Mouse (Mus musculus): ENCODE measurements around the gene Rufy3.
"Not testable (repeated sequence)": the region's sequence is repeated elsewhere in the genome, so short reads cannot be mapped to it uniquely, and the experiment has no call there.

Rufy3 gene

GRCm38 (mm10) chr5:88564501-88565147, at the start of gene Rufy3:
Rufy3 (plus strand) TSS chr5:88565040.
- DNase-seq (ENCODE audit: low read depth): peak; percentile 75

DNA sequence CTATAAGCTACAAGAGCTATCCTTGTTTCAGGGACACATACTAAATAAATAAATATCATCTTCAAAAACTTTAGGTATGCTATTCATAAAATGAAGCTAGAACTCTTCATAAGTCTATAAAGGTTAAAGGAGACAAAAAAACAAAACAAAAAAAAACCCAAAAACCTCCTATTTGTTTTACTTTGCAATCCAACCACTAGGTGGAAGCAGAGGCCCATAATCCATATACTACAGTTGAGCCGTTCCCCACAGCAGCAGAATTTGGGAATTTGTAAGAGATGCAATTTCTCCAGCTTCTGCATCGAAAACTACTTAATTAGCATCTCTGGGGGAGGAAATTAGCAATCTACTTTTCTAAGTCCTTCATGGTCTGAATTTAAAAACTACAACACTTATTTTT, 45.6 kb upstream of the Rufy3 start:
- peak; percentile 72 for DNase-seq (ENCODE audit: low read depth)

DNA sequence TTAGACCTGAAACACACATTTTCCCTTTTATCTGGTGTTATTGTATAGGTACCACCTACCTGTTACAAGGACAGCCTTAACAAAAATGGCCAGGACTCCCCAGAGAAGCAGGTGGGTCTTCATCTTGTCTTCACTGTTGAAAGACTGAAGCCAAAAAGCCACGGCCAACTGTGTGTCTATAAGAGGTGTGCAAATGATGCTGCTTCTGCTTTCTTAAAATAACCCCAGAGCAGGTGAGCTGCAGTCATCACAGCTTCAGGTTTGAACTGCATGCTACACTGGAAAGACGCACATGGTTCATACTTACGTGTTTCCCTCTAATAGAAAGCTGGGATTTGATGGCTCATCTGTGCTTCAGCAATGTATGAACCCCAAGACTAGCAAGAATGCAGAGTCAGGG, 37.2 kb upstream of the Rufy3 start, which contains the start of gene Jchain:
TSS of gene Jchain (minus strand) at position 235 of the 400 bp plus-strand sequence.
- no peak for DNase-seq (ENCODE audit: low read depth)

GRCm38 (mm10) chr5:88530908-88531307, 33.9 kb upstream of the Rufy3 start:
- DNase-seq (ENCODE audit: low read depth): no peak

- no peak for DNase-seq (ENCODE audit: low read depth)
These were observed 30.1 kb upstream of the Rufy3 start for GRCm38 (mm10) chr5:88534697-88535096.

DNA sequence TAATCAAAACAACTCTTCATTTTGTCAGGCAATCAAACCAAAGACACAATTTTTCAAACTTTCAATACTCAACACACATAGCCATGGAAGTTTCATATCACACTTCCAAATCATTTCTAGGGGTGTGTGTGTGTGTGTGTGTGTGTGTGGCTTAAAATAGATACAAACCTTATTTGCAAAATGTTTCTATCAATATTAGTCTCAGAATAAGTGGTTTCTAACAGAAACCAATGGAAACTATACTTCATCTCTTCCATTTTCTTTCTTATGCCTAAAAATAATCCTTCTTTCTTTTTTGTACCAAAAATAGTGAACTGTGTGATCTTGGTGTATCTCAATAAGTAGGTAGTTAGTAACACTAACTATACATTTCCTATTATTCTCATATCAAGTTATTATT, 24.0 kb upstream of the Rufy3 start:
- no peak for DNase-seq (ENCODE audit: low read depth)

- DNase-seq (ENCODE audit: low read depth): peak; percentile 64
These were observed 22.1 kb upstream of the Rufy3 start for GRCm38 (mm10) chr5:88542651-88543282.

GRCm38 (mm10) chr5:88544411-88544810, 20.4 kb upstream of the Rufy3 start:
- DNase-seq (ENCODE audit: low read depth): not testable (repeated sequence)

- no peak for DNase-seq (ENCODE audit: low read depth)
These were observed 19.3 kb upstream of the Rufy3 start for GRCm38 (mm10) chr5:88545536-88545935.

DNA sequence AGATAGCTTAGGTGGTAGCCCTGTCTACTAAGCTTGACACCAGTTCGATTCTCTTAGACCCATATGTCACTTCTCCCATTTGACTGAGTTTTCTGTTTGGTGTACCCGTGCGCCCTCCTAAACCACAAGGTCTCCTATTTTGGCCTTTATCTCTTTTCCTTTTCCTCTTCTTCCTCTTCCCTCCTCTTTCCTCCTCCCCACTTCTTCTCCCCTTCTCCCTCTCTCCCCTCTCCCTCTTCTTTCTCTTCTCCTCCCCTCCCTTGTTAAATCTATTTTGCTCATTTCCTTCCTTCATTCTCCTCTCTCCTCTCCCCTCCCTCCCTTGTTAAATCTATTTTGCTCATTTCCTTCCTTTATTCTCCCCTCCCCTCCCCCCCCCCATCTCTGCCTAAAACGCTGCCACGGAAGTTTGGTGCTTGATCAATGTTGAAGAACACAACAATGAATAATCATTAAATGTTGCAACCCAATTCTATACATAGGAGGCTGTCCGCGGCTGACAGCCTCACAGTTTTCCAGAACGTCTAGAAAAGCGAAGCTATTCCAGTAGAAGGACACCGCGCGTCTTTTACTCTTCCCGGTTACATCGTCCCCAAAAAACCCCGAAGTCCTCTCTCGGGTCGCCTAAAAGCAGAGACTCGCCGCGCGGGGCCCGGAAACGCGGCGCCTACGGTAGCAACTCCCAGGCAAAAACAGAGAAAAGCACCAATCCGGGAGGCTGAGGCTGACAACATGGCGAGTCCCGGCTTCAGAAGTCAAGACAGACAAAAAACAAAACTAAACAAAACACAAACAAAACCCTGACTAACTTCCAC, 11.4 kb upstream of the Rufy3 start:
- no peak for DNase-seq (ENCODE audit: low read depth)

DNA sequence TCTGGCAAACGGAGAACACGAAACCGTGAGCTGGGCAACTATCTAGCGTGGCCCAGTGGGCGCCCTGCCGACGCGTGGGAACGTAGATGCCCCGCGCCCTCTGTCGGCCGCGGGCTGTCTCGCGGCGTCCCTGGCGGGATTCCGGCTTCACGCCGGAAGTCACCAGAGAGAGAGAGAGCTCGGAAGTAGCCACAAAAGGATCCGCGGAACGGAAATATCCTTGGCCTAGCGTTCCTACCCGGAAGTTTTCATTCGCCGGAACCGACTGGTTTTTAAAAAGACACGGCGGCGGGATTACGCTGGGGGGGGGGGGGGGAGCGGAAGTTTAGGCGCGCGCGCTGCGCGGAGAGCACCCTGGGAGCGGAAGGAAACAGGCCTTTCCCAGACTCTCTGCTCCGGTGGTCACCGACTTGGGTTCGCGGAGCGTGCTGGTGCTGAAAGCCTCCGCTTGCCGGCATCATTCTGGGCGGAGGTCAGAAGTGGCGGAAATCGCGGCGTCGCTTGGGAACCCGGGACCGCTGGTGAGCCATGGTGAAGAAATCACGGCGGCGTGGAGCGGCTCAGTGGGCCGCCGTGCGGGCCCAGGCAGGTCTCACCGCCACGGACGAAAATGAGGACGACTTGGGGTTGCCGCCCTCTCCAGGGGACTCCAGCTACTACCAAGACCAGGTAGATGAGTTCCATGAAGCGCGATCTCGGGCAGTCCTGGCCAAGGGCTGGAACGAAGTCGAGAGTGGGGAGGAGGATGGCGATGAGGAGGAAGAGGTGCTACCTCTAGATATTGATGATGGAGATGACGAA, 10.6 kb upstream of the Rufy3 start, which contains the start of gene Utp3:
TSS of gene Utp3 (plus strand) at position 377 of the 801 bp plus-strand sequence.
- DNase-seq (ENCODE audit: low read depth): peak; percentile 100

DNA sequence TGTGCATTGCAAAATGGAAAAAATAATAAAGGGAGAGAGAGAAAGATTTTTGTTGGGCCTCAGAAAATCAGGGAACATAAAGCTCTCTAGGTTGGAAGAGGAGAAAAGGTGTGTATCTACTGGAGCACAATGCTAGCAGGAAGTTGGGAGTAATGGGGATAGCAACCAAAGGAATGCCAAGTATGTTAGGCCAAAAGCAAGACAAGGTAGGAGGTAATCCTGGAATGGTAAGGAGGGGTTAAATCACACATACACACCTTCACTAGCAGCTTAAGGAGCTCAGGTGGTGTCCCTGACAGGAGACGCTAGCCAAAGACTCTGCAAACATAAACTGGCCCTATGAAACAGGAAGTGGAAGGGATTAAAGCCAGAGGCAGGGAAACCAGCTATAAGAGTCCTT, 5.8 kb upstream of the Rufy3 start:
- no peak for DNase-seq (ENCODE audit: low read depth)

GRCm38 (mm10) chr5:88561080-88561814, 3.6 kb upstream of the Rufy3 start:
- no peak for DNase-seq (ENCODE audit: low read depth)

DNA sequence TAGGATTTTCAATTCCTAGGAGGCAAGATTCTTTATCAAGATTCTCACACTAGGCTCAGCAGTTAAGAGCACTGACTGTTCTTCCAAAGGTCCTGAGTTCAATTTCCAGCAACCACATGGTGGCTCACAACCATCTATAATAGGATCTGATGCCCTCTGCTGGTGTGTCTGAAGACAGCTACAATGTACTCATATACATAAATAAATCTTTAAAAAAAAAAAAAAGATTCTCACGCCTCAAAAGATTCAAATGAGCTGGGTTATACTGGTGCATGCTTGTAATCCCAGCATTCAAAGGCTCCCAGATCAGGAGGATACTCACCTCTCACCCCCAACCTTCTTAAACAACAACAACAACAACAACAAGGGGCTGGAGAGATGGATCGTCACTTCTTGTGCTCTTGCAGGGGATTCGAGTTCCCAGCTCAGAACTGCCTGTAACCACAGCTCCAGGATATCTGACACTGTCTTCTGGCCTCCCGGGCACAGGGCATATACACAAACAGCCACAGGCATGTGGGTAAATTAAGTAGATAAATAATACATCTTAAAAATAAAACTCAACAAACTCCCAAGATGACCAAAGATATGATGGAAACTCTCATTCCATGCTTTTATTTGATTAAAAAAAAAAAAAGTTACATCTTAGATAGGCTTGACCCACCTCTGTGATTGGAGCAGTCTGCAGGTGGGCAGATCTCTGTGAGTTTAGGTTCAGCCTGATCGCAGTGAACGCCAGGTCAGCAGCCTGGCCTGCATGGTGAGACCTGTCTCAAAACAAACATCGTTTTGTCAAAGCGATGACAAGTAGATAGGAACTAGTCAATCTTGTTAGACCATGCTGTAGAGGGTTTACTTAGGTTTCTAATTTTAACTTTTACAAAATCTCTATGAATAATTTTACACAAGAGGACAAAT, 1.7 kb upstream of the Rufy3 start:
- DNase-seq (ENCODE audit: low read depth): no peak

DNA sequence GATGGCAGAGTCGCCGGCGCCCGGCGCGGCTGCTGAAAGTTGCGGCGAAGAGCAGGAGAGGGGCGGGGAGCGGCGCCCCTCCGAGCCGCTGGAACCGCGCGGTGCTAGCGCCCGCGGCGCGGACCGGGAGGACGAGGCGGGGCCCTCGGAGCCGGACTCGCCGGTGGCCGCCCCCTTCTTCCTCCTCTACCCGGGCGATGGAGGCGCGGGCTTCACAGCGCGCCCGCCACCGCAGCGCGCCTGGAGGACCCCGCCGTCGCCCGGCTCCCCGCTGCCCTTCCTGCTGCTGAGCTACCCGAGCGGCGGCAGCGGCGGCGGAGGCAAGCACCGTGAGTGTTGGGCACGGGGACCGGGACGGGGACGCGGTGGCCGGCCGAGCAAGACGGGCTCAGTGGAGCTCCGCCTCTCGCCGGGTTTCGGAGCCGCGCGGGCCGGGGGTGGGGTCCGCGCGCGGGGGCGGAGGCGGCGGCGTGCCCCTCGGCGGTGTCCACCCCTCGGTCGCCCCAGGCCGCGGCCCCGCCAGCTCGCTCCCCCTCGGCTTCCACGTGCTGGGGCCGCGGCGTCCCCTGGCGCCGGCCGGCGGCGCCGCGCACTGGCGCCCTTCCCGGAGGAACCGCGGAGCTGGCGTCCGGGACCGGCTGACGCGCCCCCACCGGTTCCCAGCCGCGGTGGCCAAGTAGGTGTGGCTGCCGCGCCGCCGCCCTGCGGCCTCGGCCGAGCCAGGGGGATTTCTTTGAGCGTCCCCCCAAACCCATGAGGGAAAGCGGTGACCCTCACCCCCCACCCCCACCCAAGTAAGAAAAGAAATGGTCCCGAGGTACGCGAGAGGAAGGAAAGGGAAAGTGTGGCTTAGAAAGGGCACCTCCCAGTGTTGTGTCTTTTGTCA, 551 bp downstream of the Rufy3 start:
- DNase-seq (ENCODE audit: low read depth): peak; percentile 49

GRCm38 (mm10) chr5:88566034-88566841, 1.4 kb downstream of the Rufy3 start:
- no peak for DNase-seq (ENCODE audit: low read depth)

GRCm38 (mm10) chr5:88569541-88569940, 4.7 kb downstream of the Rufy3 start:
- DNase-seq (ENCODE audit: low read depth): no peak

DNA sequence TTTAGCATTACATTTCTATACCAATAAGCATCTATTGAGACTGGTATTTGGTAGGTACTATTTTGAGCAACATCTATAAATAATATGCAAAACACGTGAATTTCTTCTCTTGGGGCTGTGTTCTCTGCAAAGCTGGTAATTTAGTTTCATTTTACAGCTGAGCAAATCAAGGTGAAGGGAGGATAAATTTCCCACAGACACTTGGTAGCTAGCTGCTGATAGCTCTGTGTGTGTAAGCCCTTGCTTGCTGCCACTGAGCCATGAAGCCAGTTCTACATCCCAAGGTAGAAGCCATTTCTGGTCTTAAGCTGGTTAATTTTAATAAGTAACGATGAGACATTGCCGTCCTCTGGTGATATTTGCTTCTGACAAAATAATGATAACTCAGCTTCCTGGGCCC, 10.0 kb downstream of the Rufy3 start:
- DNase-seq (ENCODE audit: low read depth): no peak
